Mouse (Mus musculus) T-cell, adult 2 months (primary cell): ENCODE measurements around the gene Pde4a.
"Not testable (repeated sequence)": the region's sequence is repeated elsewhere in the genome, so short reads cannot be mapped to it uniquely, and the experiment has no call there.

ENCODE experiments used
- DNase-seq: peaks from one replicate; pipeline ENCODE4 v3.0.0; 2022; ENCODE audit warnings: low spot score

Pde4a gene

GRCm38 (mm10) chr9:21245113-21245487 lies 79.6 kb downstream of the Pde4a start:
- no peak for DNase-seq

DNA sequence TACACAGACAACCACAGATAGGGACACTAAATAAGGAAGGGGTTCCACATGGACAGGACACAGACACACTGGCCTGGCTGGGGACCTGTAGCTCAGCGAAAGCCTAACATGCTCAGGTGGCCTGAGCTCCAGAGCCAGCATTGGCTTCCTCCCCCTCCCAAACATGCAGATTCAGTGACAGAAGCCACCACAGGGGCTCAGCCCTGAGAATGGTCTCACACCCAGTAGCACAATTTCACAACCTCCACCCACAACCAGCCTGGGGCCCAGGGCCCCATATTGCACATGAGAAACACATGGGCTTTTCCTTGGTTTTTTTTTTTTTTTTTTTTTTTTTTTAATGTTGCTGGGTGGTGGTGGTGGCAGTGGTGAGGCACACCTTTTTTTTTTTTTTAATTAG lies 80.8 kb downstream of the Pde4a start:
- DNase-seq = no peak

DNA sequence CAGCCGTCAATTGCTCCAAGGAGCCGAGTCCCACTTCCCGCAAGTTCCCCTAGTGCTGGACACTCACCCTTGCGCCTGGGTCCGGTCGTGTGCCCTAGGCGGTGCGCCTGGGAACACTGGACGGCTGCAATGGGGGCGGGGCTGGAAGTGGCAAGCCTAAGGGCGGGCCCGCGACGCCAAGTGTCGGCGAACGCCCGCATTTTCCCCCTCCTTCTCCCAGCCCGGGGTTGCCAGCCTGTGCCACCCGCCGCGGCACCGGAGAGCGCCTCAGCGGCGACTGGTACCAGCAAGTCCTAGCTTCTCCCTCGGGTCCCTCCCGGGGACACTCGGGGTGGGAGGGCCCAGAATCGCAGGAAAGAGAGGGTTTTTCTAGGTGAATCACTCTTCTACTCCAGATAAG lies 82.8 kb downstream of the Pde4a start, which contains the start of gene S1pr5:
TSS of gene S1pr5 (minus strand) at position 118 of the 400 bp plus-strand sequence.
- no peak for DNase-seq

GRCm38 (mm10) chr9:21249629-21250508 lies 84.4 kb downstream of the Pde4a start:
- DNase-seq = no peak

DNA sequence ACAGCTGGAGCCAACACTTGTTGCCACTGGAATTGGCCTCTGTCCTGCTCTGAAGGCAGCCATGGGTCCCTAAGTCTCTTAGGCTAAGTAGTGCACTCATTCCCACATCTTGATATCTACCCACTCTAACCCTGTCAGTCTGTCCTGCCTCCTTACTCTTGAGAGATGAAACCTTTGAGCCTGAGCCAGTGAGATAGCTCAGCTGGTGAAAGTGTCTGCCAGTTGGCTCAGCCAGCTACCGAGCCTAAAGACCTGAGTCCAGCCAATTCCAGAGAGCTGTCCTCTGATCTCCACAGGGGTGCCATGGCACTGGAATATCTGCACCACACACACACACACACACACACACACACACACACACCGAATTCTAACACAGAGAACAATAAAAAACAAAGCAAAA lies 85.0 kb downstream of the Pde4a start:
- DNase-seq = no peak

GRCm38 (mm10) chr9:21251116-21251735 lies 85.7 kb downstream of the Pde4a start:
- DNase-seq = no peak

- DNase-seq = no peak
These were observed 89.2 kb downstream of the Pde4a start for GRCm38 (mm10) chr9:21254690-21255089.

GRCm38 (mm10) chr9:21256349-21256748 lies 90.8 kb downstream of the Pde4a start:
- DNase-seq = not testable (repeated sequence)

DNA sequence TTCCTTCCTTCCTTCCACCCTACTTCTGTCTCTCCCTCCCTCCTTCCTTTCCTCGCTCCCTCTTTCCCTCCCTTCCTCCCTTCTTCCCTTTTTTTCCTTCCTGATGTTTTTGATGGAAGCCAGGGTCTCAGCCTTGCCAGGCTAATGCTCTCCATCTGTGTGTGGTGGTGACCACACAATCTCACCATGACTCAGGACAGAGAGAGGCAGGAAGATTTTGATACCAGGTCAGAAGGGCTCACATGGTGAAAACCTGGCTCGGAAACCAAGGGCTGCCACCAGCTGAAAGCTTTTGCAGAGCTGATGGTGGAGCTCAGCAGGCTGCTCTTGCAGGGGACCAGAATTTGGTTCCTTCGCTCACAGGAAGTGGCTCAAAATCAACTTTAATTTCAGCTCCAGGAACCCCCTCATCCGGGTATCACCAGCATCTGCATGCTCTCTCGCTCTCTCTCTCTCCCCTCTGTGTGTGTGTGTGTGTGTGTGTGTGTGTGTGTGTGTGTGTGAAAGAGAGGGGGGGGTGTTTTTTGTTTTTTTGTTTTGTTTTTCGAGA lies 95.1 kb downstream of the Pde4a start:
- DNase-seq = peak; percentile 65

DNA sequence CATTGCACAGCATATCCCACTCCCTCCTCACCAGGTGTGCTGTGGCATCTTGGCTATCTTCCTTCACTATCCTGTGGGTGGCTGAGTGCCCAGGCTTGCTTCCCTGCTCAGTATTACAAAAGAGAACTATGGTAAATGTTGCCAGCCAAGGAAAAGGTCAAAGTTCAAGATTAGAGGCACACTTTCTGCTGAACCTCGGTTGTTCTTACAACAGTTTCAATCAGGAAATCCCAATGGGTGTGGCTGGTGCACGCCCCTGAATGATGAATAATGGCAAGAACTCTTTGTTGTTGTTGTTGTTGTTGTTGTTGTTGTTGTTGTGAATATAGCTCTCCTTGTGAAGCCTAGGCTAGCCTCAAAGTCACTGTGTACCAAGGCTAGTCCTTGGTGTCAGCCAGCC lies 96.3 kb downstream of the Pde4a start:
- DNase-seq = no peak
